Mouse (Mus musculus) MEL (cell line): ENCODE results near the gene Kcp. TPM values are rescaled to one million over a fixed set of nuclear protein-coding genes. Genes with fewer than 3 reads are reported as not detected.
A peak's percentile ranks its signal among the peaks of the same experiment; 100 is the strongest.

Experiments used
- DNase-seq: peaks from one replicate; pipeline ENCODE4 v3.0.0; 2011; ENCODE audit warnings: low read depth, low spot score
- H3K27ac ChIP-seq: 2 replicates; pipeline ENCODE4 v1.5.1; 2012; ENCODE audit warnings: low read depth, mild to moderate bottlenecking, control low read depth, low read length, moderate library complexity; ENCODE audit not compliant: control insufficient read depth
- H3K27me3 ChIP-seq, 2 experiments: fragments of 150-350 bp in 1 of 2; sonication (generic) in 1 of 2; 2 replicates each; pipeline ENCODE4 v1.6.1; 2012; ENCODE audit warnings: low read length in 2 of 2, mild to moderate bottlenecking in 2 of 2, improper control_type of control experiment in 1 of 2, moderate library complexity in 1 of 2; ENCODE audit not compliant: insufficient read depth in 2 of 2, control insufficient read depth in 1 of 2
- H3K36me3 ChIP-seq, 2 experiments: 2 replicates each; pipeline ENCODE4 v1.6.1; 2012 to 2014; ENCODE audit warnings: low read length in 2 of 2, improper control_type of control experiment in 1 of 2, inconsistent platforms in 1 of 2, mild to moderate bottlenecking in 1 of 2; ENCODE audit not compliant: insufficient read depth in 2 of 2, control insufficient read depth in 1 of 2
- H3K4me1 ChIP-seq, 2 experiments: fragments of 150-350 bp in 1 of 2; sonication (generic) in 1 of 2; 2 replicates each; pipeline ENCODE4 v1.6.1; 2012; ENCODE audit warnings: low read length in 2 of 2, improper control_type of control experiment in 1 of 2, mild to moderate bottlenecking in 1 of 2; ENCODE audit not compliant: insufficient read depth in 2 of 2, control insufficient read depth in 1 of 2
- H3K4me3 ChIP-seq, 2 experiments: fragments of 150-350 bp in 1 of 2; sonication (generic) in 1 of 2; 2 replicates each; pipeline ENCODE4 v1.5.1; 2012; ENCODE audit warnings: low read depth in 2 of 2, low read length in 2 of 2, mild to moderate bottlenecking in 2 of 2, moderate library complexity in 2 of 2, control low read depth in 1 of 2, improper control_type of control experiment in 1 of 2; ENCODE audit not compliant: control insufficient read depth in 1 of 2, insufficient read depth in 1 of 2
- H3K79me2 ChIP-seq: 2 replicates; pipeline ENCODE4 v1.6.1; 2012; ENCODE audit warnings: mild to moderate bottlenecking, low read length, moderate library complexity; ENCODE audit not compliant: control insufficient read depth, poor library complexity, insufficient read depth
- H3K9ac ChIP-seq: 2 replicates; pipeline ENCODE4 v1.6.1; 2012; ENCODE audit warnings: low read depth, mild to moderate bottlenecking, control low read depth, low read length, moderate library complexity; ENCODE audit not compliant: control insufficient read depth, poor library complexity, severe bottlenecking
- H3K9me3 ChIP-seq: fragments of 150-350 bp; sonication (generic); replicated peaks from 2 replicates; pipeline ENCODE4 v1.6.1; 2012; ENCODE audit warnings: mild to moderate bottlenecking, low read length, improper control_type of control experiment, moderate library complexity; ENCODE audit not compliant: insufficient read depth
- BHLHE40 ChIP-seq: IDR thresholded peaks from 2 replicates; pipeline ENCODE4 v1.6.1; 2012; ENCODE audit warnings: low read depth, mild to moderate bottlenecking, inconsistent platforms, low read length, improper control_type of control experiment, borderline replicate concordance
- CHD1 ChIP-seq: IDR thresholded peaks from 2 replicates; pipeline ENCODE4 v1.6.1; 2012; ENCODE audit warnings: low read depth, mild to moderate bottlenecking, inconsistent platforms, low read length, improper control_type of control experiment
- CHD2 ChIP-seq: IDR thresholded peaks from 2 replicates; pipeline ENCODE4 v1.6.1; 2011; ENCODE audit warnings: low read length, improper control_type of control experiment
- E2F4 ChIP-seq: IDR thresholded peaks from 2 replicates; pipeline ENCODE4 v1.6.1; 2011; ENCODE audit warnings: low read depth, low read length, improper control_type of control experiment, borderline replicate concordance
- ELF1 ChIP-seq: IDR thresholded peaks from 2 replicates; pipeline ENCODE4 v1.6.1; 2014; ENCODE audit warnings: low read depth, mild to moderate bottlenecking, inconsistent platforms, low read length, improper control_type of control experiment, moderate library complexity
- EP300 ChIP-seq, 2 experiments: IDR thresholded peaks; 2 replicates each; pipeline ENCODE4 v1.6.1; 2011; ENCODE audit warnings: improper control_type of control experiment in 2 of 2, low read length in 2 of 2, low read depth in 1 of 2, mild to moderate bottlenecking in 1 of 2
- ETS1 ChIP-seq: IDR thresholded peaks from 2 replicates; pipeline ENCODE4 v1.6.1; 2012; ENCODE audit warnings: low read depth, mild to moderate bottlenecking, inconsistent platforms, low read length, improper control_type of control experiment, moderate library complexity
- GATA1 ChIP-seq: IDR thresholded peaks from 2 replicates; pipeline ENCODE4 v1.6.1; 2011; ENCODE audit warnings: low read depth, low read length, improper control_type of control experiment
- KAT2A ChIP-seq: conservative IDR thresholded peaks from 2 replicates; pipeline ENCODE4 v1.6.1; 2012; ENCODE audit warnings: low read depth, low read length, improper control_type of control experiment, inconsistent platforms
- MAX ChIP-seq: IDR thresholded peaks from 2 replicates; pipeline ENCODE4 v1.6.1; 2011; ENCODE audit warnings: low read length, improper control_type of control experiment
- MAZ ChIP-seq: IDR thresholded peaks from 2 replicates; pipeline ENCODE4 v1.6.1; 2012; ENCODE audit warnings: low read depth, mild to moderate bottlenecking, inconsistent platforms, low read length, improper control_type of control experiment
- MEF2A ChIP-seq: IDR thresholded peaks from 2 replicates; pipeline ENCODE4 v1.6.1; 2014; ENCODE audit warnings: low read depth, mild to moderate bottlenecking, inconsistent platforms, low read length, improper control_type of control experiment; ENCODE audit not compliant: poor library complexity, insufficient replicate concordance, severe bottlenecking; ENCODE audit errors: extremely low read depth
- MXI1 ChIP-seq: IDR thresholded peaks from 2 replicates; pipeline ENCODE4 v1.6.1; 2011; ENCODE audit warnings: mild to moderate bottlenecking, low read depth, low read length, improper control_type of control experiment
- NELFE ChIP-seq: IDR thresholded peaks from 2 replicates; pipeline ENCODE4 v1.6.1; 2011; ENCODE audit warnings: low read depth, low read length, improper control_type of control experiment
- NRF1 ChIP-seq: IDR thresholded peaks from 2 replicates; pipeline ENCODE4 v1.6.1; 2014; ENCODE audit warnings: low read depth, mild to moderate bottlenecking, inconsistent platforms, low read length, improper control_type of control experiment, moderate library complexity; ENCODE audit not compliant: poor library complexity, insufficient read depth, severe bottlenecking
- POLR2A ChIP-seq, 2 experiments: IDR thresholded peaks; 2 replicates each; pipeline ENCODE4 v1.6.1; 2011 to 2012; ENCODE audit warnings: low read length in 2 of 2, mild to moderate bottlenecking in 2 of 2, control low read depth in 1 of 2, improper control_type of control experiment in 1 of 2, low read depth in 1 of 2, moderate library complexity in 1 of 2; ENCODE audit not compliant: control insufficient read depth in 1 of 2, insufficient read depth in 1 of 2, poor library complexity in 1 of 2
- POLR2AphosphoS2 ChIP-seq: IDR thresholded peaks from 2 replicates; pipeline ENCODE4 v1.6.1; 2011; ENCODE audit warnings: low read length, improper control_type of control experiment
- RCOR1 ChIP-seq: IDR thresholded peaks from 2 replicates; pipeline ENCODE4 v1.6.1; 2012; ENCODE audit warnings: low read depth, mild to moderate bottlenecking, inconsistent platforms, low read length, improper control_type of control experiment
- SIN3A ChIP-seq: IDR thresholded peaks from 2 replicates; pipeline ENCODE4 v1.6.1; 2012; ENCODE audit warnings: low read length, improper control_type of control experiment, inconsistent platforms
- TAL1 ChIP-seq: IDR thresholded peaks from 2 replicates; pipeline ENCODE4 v1.6.1; 2012; ENCODE audit warnings: mild to moderate bottlenecking, inconsistent platforms, low read length, moderate library complexity, mixed read lengths
- TBP ChIP-seq: IDR thresholded peaks from 2 replicates; pipeline ENCODE4 v1.8.0; 2011; ENCODE audit warnings: low read depth, low read length, improper control_type of control experiment
- TCF12 ChIP-seq: IDR thresholded peaks from 2 replicates; pipeline ENCODE4 v1.6.1; 2014; ENCODE audit warnings: low read depth, mild to moderate bottlenecking, inconsistent platforms, low read length, improper control_type of control experiment, moderate library complexity
- USF1 ChIP-seq: IDR thresholded peaks from 2 replicates; pipeline ENCODE4 v1.6.1; 2014; ENCODE audit warnings: low read depth, mild to moderate bottlenecking, inconsistent platforms, low read length, improper control_type of control experiment, moderate library complexity
- ZKSCAN1 ChIP-seq: IDR thresholded peaks from 2 replicates; pipeline ENCODE4 v1.6.1; 2012; ENCODE audit warnings: low read depth, mild to moderate bottlenecking, inconsistent platforms, low read length, improper control_type of control experiment, moderate library complexity
- polyA plus RNA-seq, 2 experiments: library from polyadenylated mRNA; stranded (reverse) in 1 of 2; unstranded in 1 of 2; fragments of >175 nt in 1 of 2; fragments of >200 nt in 1 of 2; gene quantifications; 2 replicates each; pipeline versions ENCODE4 v1.2.1 to v1.2.4; 2012; ENCODE audit warnings: low replicate concordance in 2 of 2, low read depth in 1 of 2; ENCODE audit not compliant: insufficient read length in 2 of 2, insufficient read depth in 1 of 2, missing spikeins in 1 of 2
- total RNA-seq: library from RNA; depleted of rRNA; stranded (reverse); fragments of 300-350 nt; gene quantifications from 2 replicates; pipeline ENCODE4 v1.2.3, GENCODE M21; 2012

Kcp gene
- total and polyA plus RNA-seq, 3 experiments, result 1.3 to 6.9 TPM; not detected in 1

DNA sequence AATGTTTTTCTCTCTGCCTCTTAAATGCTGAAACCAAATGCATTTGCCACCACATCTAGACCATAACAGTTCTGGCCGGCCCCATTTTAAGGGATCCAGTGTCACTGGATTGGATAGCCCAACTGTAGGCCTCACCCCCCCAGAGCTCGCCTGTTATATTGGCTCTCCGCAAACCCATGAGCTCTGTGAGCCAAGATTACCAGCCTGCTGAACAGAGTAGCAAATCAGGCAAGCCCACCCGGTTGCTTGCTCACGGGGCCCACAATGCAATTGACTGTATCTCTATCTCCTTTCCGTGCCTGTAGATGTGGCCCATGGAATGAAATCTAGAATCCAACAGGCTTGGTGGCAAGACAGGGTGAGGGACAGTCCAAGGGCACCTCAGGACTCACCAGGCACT lies 6.9 kb downstream of the Kcp start:
- Histone ChIP-seq H3K27ac (peak overlapping the region; percentile 77), H3K36me3 (peaks cover 0 to 17% of the 10 kb centered on the region in 2 experiments; a peak in 2 of 4 replicates), H3K9ac (peak overlapping the region; percentile 15), H3K4me3 (peak overlapping the region in 1 of 2 experiments; percentile 24; a peak in 1 of 4 replicates), H3K9me3 (no peaks in the 10 kb centered on the region), H3K27me3 (no peaks in the 10 kb centered on the region), H3K79me2 (no peaks in the 10 kb centered on the region)
- TF ChIP-seq CHD2 (no peak), E2F4 (no peak), TAL1 (peak; percentile 67), BHLHE40 (no peak), EP300 (IDR thresholded peaks at IDR 0.05; ENCODE audit: low read depth in 1 of 2, low read length in 2 of 2) (peak in 1 of 2 experiments; percentile 54; a peak in 2 of 4 replicates), GATA1 (peak; percentile 26; the same call in 1 of the 2 replicates)
- TF ChIP-seq, all 39 proteins: peak for 3
- DNase-seq, result peak; percentile 77
- peaks cover 9 to 19% of the 10 kb centered on the region in 2 experiments for H3K4me1 ChIP-seq

DNA sequence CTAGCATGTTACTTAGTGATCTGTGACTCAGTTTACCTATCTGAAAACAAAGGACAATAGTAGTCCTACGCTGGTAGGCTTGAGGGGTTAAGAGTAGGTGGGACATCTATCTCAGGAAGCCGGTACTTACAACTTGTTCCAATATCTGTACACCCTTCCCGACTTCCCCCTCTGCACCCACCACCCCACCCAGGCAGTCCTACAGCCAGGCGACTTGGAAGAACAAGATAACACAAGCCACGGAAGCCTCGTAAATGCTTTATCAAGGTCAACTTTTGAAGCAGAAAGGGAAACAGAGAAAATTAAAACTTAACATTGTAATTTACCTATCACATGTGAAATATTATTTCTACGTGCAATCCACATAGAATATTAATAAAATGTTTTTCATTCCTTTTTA lies 7.6 kb downstream of the Kcp start:
- TF ChIP-seq KAT2A, result 0 out of 2 replicates have a peak, but pooled peaks have one; percentile 20
- peak; percentile 90 for TF ChIP-seq MAZ
- peak; percentile 76 for TF ChIP-seq ETS1
- peak; percentile 45; the same call in 1 of the 2 replicates for TF ChIP-seq ELF1
- peak; percentile 87 for TF ChIP-seq TCF12
- no peak for TF ChIP-seq MAX
- TF ChIP-seq RCOR1, result peak; percentile 83
- no peak for TF ChIP-seq TBP
- TF ChIP-seq TAL1, result peak; percentile 63
- no peak for TF ChIP-seq MXI1
- TF ChIP-seq POLR2AphosphoS2, result no peak
- peak; percentile 88 to 89 for TF ChIP-seq EP300 (IDR thresholded peaks at IDR 0.05; ENCODE audit: low read depth in 1 of 2, low read length in 2 of 2)
- no peak for TF ChIP-seq NELFE
- 0 out of 2 replicates have a peak, but pooled peaks have one; percentile 63 for TF ChIP-seq CHD1
- TF ChIP-seq MEF2A, result no peak
- TF ChIP-seq BHLHE40, result 0 out of 2 replicates have a peak, but pooled peaks have one; percentile 37
- TF ChIP-seq USF1, result no peak
- TF ChIP-seq GATA1, result peak; percentile 87
- TF ChIP-seq SIN3A, result peak; percentile 71
- no peak for TF ChIP-seq NRF1
- no peak for TF ChIP-seq POLR2A (IDR thresholded peaks at IDR 0.05; ENCODE audit: control insufficient read depth in 1 of 2, insufficient read depth in 1 of 2, low read depth in 1 of 2, low read length in 2 of 2, poor library complexity in 1 of 2)
- no peak for TF ChIP-seq ZKSCAN1
- TF ChIP-seq, all 39 proteins: peak for 12

More for the DNA sequence above, 7.6 kb downstream of the Kcp start:
- Histone ChIP-seq H3K27me3 (no peaks in the 10 kb centered on the region), H3K9ac (peak overlapping the region; percentile 14; the same call in 1 of the 2 replicates), H3K4me1 (peaks cover 9 to 19% of the 10 kb centered on the region in 2 experiments), H3K9me3 (no peaks in the 10 kb centered on the region), H3K4me3 (peak overlapping the region in 1 of 2 experiments; percentile 24; a peak in 1 of 4 replicates), H3K36me3 (peaks cover 0 to 17% of the 10 kb centered on the region in 2 experiments; a peak in 2 of 4 replicates), H3K27ac (peak overlapping the region; percentile 77), H3K79me2 (no peaks in the 10 kb centered on the region)
- peak; percentile 83 for DNase-seq
